Mouse (Mus musculus) stomach, postnatal 0 days (tissue): ENCODE results near the gene Bmp6.

Source experiments
- CTCF ChIP-seq: IDR thresholded peaks from 2 replicates; pipeline ENCODE4 v1.5.1; 2016; ENCODE audit warnings: antibody characterized with exemption, low read depth, mild to moderate bottlenecking, moderate library complexity
- EP300 ChIP-seq: optimal IDR thresholded peaks from 2 replicates; pipeline ENCODE3; 2016; ENCODE audit warnings: antibody characterized with exemption

GRCm38 (mm10) chr13:38345431-38345820 is 519 bp downstream of the Bmp6 start:
- no peak for TF ChIP-seq CTCF
- no peak for TF ChIP-seq EP300
